Mouse (Mus musculus): ENCODE data around the gene Ccdc138.

Ccdc138 gene

GRCm38 (mm10) chr10:58585427-58586223 lies 87.9 kb downstream of the Ccdc138 start:
- DNase-seq: no peak

GRCm38 (mm10) chr10:58594486-58594885 lies 96.7 kb downstream of the Ccdc138 start:
- DNase-seq: no peak

GRCm38 (mm10) chr10:58595197-58595596 lies 97.4 kb downstream of the Ccdc138 start:
- DNase-seq: no peak

- DNase-seq: no peak
These were observed 98.1 kb downstream of the Ccdc138 start for GRCm38 (mm10) chr10:58595821-58596220.

- DNase-seq: no peak
These were observed 102.4 kb downstream of the Ccdc138 start for GRCm38 (mm10) chr10:58600151-58600550.

GRCm38 (mm10) chr10:58600983-58601382 lies 103.2 kb downstream of the Ccdc138 start:
- DNase-seq: no peak

- no peak for DNase-seq
These were observed 103.7 kb downstream of the Ccdc138 start for GRCm38 (mm10) chr10:58601431-58601901.

- no peak for DNase-seq
These were observed 104.2 kb downstream of the Ccdc138 start for GRCm38 (mm10) chr10:58601946-58602345.

GRCm38 (mm10) chr10:58604779-58605178 lies 107.0 kb downstream of the Ccdc138 start:
- no peak for DNase-seq

- no peak for DNase-seq
These were observed 108.6 kb downstream of the Ccdc138 start for GRCm38 (mm10) chr10:58606356-58606755.

- DNase-seq: no peak
These were observed 111.1 kb downstream of the Ccdc138 start for GRCm38 (mm10) chr10:58608858-58609257.

- DNase-seq: no peak
These were observed 112.9 kb downstream of the Ccdc138 start for GRCm38 (mm10) chr10:58610484-58611261.

GRCm38 (mm10) chr10:58614601-58615000 lies 116.9 kb downstream of the Ccdc138 start:
- no peak for DNase-seq

- no peak for DNase-seq
These were observed 118.8 kb downstream of the Ccdc138 start for GRCm38 (mm10) chr10:58616565-58616964.

GRCm38 (mm10) chr10:58618501-58619216 lies 120.9 kb downstream of the Ccdc138 start:
- DNase-seq: no peak

GRCm38 (mm10) chr10:58619266-58619665 lies 121.5 kb downstream of the Ccdc138 start:
- DNase-seq: no peak

- no peak for DNase-seq
These were observed 127.3 kb downstream of the Ccdc138 start for GRCm38 (mm10) chr10:58624848-58625711.
